Mouse (Mus musculus) small intestine, adult 2 months (tissue): Measurements from ENCODE around the gene Mier2.

Experiments used
- CTCF ChIP-seq: fragments of 200-500 bp; IDR thresholded peaks from 2 replicates; pipeline ENCODE4 v1.5.1; 2012; ENCODE audit warnings: low read depth, mild to moderate bottlenecking, control low read depth, inconsistent platforms, low read length, moderate library complexity, mixed read lengths; ENCODE audit not compliant: insufficient replicate concordance, insufficient read length; ENCODE audit errors: extremely low read depth
- POLR2A ChIP-seq: fragments of 200-500 bp; IDR thresholded peaks from 2 replicates; pipeline ENCODE4 v1.6.1; 2012; ENCODE audit warnings: low read depth, mild to moderate bottlenecking, control low read depth, inconsistent platforms, low read length, moderate library complexity

GRCm38 (mm10) chr10:79553176-79553575 lies 1.8 kb downstream of the Mier2 start:
- TF ChIP-seq POLR2A (no peak), CTCF (no peak)
